Comparison of ENCODE assay signal across 9 mouse cellular contexts in genomic region chr5:149335563-149336238, GRCm38 (mm10).
A peak's percentile ranks its signal among the peaks of the same experiment; 100 is the strongest.
DNase-seq lines count a peak whose midpoint lies in the region; ATAC-seq and TF ChIP-seq lines count a peak whose summit lies in the region.
"Had no signal": no experiment of that assay in that cellular context is flagged by ENCODE, and none has a peak within 500 bp of the region (broad histone marks: within the 10 kb centered on the region; RNA-seq: fewer than 3 reads in every experiment).

No protein-coding gene starts in this region.

- peaks cover 4% of the 10 kb centered on the region for H3K4me1 ChIP-seq in hindbrain, embryonic 16.5 days (ENCODE audit: control insufficient read depth, insufficient read depth, low read depth, low read length)

- no peak overlapping the region for H3K27ac ChIP-seq in gastrocnemius, adult 2 months
- H3K27ac ChIP-seq in hindbrain, embryonic 16.5 days (ENCODE audit: low read depth, low read length): no peak overlapping the region
- H3K27ac ChIP-seq: macrophage had no signal

- peak; percentile 80 for ATAC-seq in hindbrain, embryonic 16.5 days

- no peaks in the 10 kb centered on the region for H3K36me3 ChIP-seq in hindbrain, embryonic 16.5 days (ENCODE audit: control insufficient read depth, insufficient read depth, low read length)

- H3K27me3 ChIP-seq in hindbrain, embryonic 16.5 days (replicated peaks; ENCODE audit: control insufficient read depth, insufficient read depth, low read length): no peaks in the 10 kb centered on the region

- TF ChIP-seq CTCF in gastrocnemius, adult 2 months (IDR thresholded peaks at IDR 0.05): no peak; the same call in 1 of the 2 replicates

- no peak overlapping the region for H3K4me2 ChIP-seq in hindbrain, embryonic 16.5 days (ENCODE audit: low read length)

- intact Hi-C loops in gastrocnemius, adult 2 months (cut with DNase I): loop anchor here (5.0 kb wide), 2 partner anchors 273 to 528 kb away; no protein-coding TSS in a partner anchor

- no peak overlapping the region for H3K4me3 ChIP-seq in gastrocnemius, adult 2 months
- H3K4me3 ChIP-seq in hindbrain, embryonic 16.5 days (ENCODE audit: low read length): no peak overlapping the region

- no peaks in the 10 kb centered on the region for H3K9me3 ChIP-seq in hindbrain, embryonic 16.5 days (ENCODE audit: control insufficient read depth, low read length)

- H3K9ac ChIP-seq in hindbrain, embryonic 16.5 days (ENCODE audit: low read depth, low read length): no peak overlapping the region

- peak; percentile 68 for DNase-seq in R1 (ENCODE audit: low read depth, low spot score)
- peak; percentile 92 to 93 for DNase-seq in cerebellum, postnatal 25 days
- DNase-seq in gastrocnemius, adult 2 months: peak; percentile 85
- peak; percentile 59 for DNase-seq in left cerebral cortex, adult 11 months (ENCODE audit: low spot score)
- peak; percentile 81 to 89 for DNase-seq in lung, postnatal 4 days
- peak; percentile 57 for DNase-seq in retina, postnatal 7 days (ENCODE audit: low read depth, low spot score)
- DNase-seq in thymus, postnatal 4 days: peak; percentile 90

- WGBS in hindbrain, embryonic 16.5 days: 42% methylated on average over 21 of the region's 21 CpGs
